Comparison of ENCODE assay signal across 8 mouse cellular contexts in the genomic region with DNA sequence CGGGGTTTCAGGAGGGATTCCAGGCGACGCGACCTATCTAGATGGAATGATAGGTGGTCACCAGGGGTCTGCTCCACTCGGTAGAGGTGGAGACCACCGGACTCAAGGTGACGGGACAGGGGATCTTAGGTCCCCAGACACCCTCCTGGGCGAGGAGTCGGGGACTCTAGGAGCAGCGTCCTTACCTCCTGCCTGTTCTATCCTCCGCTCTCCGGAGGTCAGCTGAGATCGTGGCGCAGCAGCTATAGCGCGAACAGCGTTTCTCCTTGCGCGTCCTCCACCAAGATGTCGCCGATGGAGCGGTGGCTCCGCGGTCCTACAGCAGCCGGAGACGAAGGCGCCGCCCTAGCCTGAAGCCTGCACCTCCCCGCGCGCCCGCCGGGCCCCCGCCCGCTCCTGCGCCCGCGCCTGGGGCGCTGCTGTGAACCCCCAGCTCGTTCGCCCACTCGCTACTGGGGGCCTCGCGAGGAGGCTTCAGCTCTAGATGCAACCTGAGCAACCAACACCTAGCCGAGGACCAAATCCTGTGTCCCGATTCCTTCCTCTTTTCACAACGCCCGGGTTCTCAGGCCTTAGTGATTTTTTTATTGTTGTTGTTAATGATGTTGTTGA. TPM values are rescaled to one million over a fixed set of nuclear protein-coding genes. Genes with fewer than 3 reads are reported as not detected.
DNase-seq lines count a peak whose midpoint lies in the region; ATAC-seq and TF ChIP-seq lines count a peak whose summit lies in the region.

A gene (minus strand): TSS at position 562 of the 612 bp plus-strand sequence.

- no peak for DNase-seq in neural tube, embryonic 11.5 days (ENCODE audit: low spot score)
- DNase-seq in neural tube, embryonic 10.5 days (ENCODE audit: extremely low spot score, low spot score), result no peak
- DNase-seq in layer of hippocampus, adult 9-11 months, result peak; percentile 73
- DNase-seq in lung, embryonic 14.5 days, result peak; percentile 56
- DNase-seq in urinary bladder, postnatal 14 days (ENCODE audit: low spot score), result peak; percentile 37

- peak within 1 kb of the TSS; percentile 42; the same call in 1 of the 2 replicates for H3K27ac ChIP-seq in neural tube, embryonic 11.5 days (ENCODE audit: low read depth, low read length)
- H3K27ac ChIP-seq in cortical plate, adult 2 months (ENCODE audit: insufficient read depth, low read length), result peak within 1 kb of the TSS; percentile 91
- peak within 1 kb of the TSS; percentile 64 for H3K27ac ChIP-seq in heart, embryonic 15.5 days
- H3K27ac ChIP-seq in lung, embryonic 14.5 days (ENCODE audit: low read depth), result peak within 1 kb of the TSS; percentile 62; the same call in 1 of the 2 replicates
- H3K27ac ChIP-seq in olfactory bulb, adult 2 months (ENCODE audit: insufficient read depth, low read depth, low read length), result peak within 1 kb of the TSS; percentile 99

- H3K4me2 ChIP-seq in neural tube, embryonic 11.5 days (ENCODE audit: low read depth), result peak within 1 kb of the TSS; percentile 91
- peak within 1 kb of the TSS; percentile 98 for H3K4me2 ChIP-seq in heart, embryonic 15.5 days
- peak within 1 kb of the TSS; percentile 96 for H3K4me2 ChIP-seq in lung, embryonic 14.5 days

- H3K36me3 ChIP-seq in neural tube, embryonic 11.5 days (ENCODE audit: control insufficient read depth, insufficient read depth, low read length), result no peaks in the 10 kb centered on the region
- H3K36me3 ChIP-seq in heart, embryonic 15.5 days, result no peaks in the 10 kb centered on the region
- no peaks in the 10 kb centered on the region for H3K36me3 ChIP-seq in lung, embryonic 14.5 days (ENCODE audit: insufficient read depth)

- no peak for TF ChIP-seq CTCF in cortical plate, adult 2 months (IDR thresholded peaks at IDR 0.05; ENCODE audit: extremely low read depth, insufficient read depth, low read length)
- no peak for TF ChIP-seq CTCF in lung, embryonic 14.5 days (IDR thresholded peaks at IDR 0.05; ENCODE audit: low read depth)
- 0 out of 2 replicates have a peak, but pooled peaks have one; percentile 19 for TF ChIP-seq CTCF in olfactory bulb, adult 2 months (IDR thresholded peaks at IDR 0.05; ENCODE audit: insufficient read depth, low read depth, low read length)

- H3K9me3 ChIP-seq in neural tube, embryonic 11.5 days (ENCODE audit: control insufficient read depth, low read length), result no peaks in the 10 kb centered on the region
- H3K9me3 ChIP-seq in heart, embryonic 15.5 days (replicated peaks), result no peaks in the 10 kb centered on the region
- no peaks in the 10 kb centered on the region for H3K9me3 ChIP-seq in lung, embryonic 14.5 days (ENCODE audit: low read depth, low read length)

- peak within 1 kb of the TSS; percentile 93 for H3K4me3 ChIP-seq in neural tube, embryonic 11.5 days (ENCODE audit: low read depth, low read length)
- H3K4me3 ChIP-seq in cortical plate, adult 2 months (ENCODE audit: insufficient read depth, low read length), result peak within 1 kb of the TSS; percentile 94
- H3K4me3 ChIP-seq in heart, embryonic 15.5 days, result peak within 1 kb of the TSS; percentile 94
- peak within 1 kb of the TSS; percentile 75 for H3K4me3 ChIP-seq in lung, embryonic 14.5 days (ENCODE audit: low read depth, low read length)
- peak within 1 kb of the TSS; percentile 81 for H3K4me3 ChIP-seq in olfactory bulb, adult 2 months (ENCODE audit: insufficient read depth, low read depth, low read length)

- ATAC-seq in neural tube, embryonic 11.5 days (ENCODE audit: insufficient read depth, low FRiP score, low TSS enrichment), result peak; percentile 79
- peak; percentile 61 for ATAC-seq in heart, embryonic 15.5 days (replicated peaks; ENCODE audit: insufficient number of reproducible peaks, insufficient read depth, low FRiP score, low read depth)
- peak; percentile 69; the same call in 1 of the 2 replicates for ATAC-seq in lung, embryonic 14.5 days (ENCODE audit: insufficient read depth)

- peak; percentile 63; the same call in 1 of the 2 replicates for TF ChIP-seq POLR2A in cortical plate, adult 2 months (IDR thresholded peaks at IDR 0.05; ENCODE audit: extremely low read depth, insufficient read depth, low read length)
- peak; percentile 58 for TF ChIP-seq POLR2A in olfactory bulb, adult 2 months (IDR thresholded peaks at IDR 0.05; ENCODE audit: insufficient read depth, low read depth, low read length)

- 1% methylated on average over 45 of the region's 48 CpGs for WGBS in neural tube, embryonic 11.5 days
- WGBS in heart, embryonic 15.5 days, result under 1% methylated on average over 48 of the region's 48 CpGs
- 2% methylated on average over 48 of the region's 48 CpGs for WGBS in lung, embryonic 14.5 days
- 2% methylated on average over 48 of the region's 48 CpGs for WGBS in olfactory bulb, adult 2 months

- H3K27me3 ChIP-seq in neural tube, embryonic 11.5 days (ENCODE audit: control insufficient read depth, insufficient read depth, low read length), result peaks cover 18% of the 10 kb centered on the region
- H3K27me3 ChIP-seq in heart, embryonic 15.5 days, result peaks cover 19% of the 10 kb centered on the region
- peaks cover 16% of the 10 kb centered on the region; the same call in 1 of the 2 replicates for H3K27me3 ChIP-seq in lung, embryonic 14.5 days (ENCODE audit: insufficient read depth, low read length)

- peak within 1 kb of the TSS; percentile 81 for H3K9ac ChIP-seq in neural tube, embryonic 11.5 days (ENCODE audit: low read length)
- peak within 1 kb of the TSS; percentile 75 for H3K9ac ChIP-seq in heart, embryonic 15.5 days
- peak within 1 kb of the TSS; percentile 71 for H3K9ac ChIP-seq in lung, embryonic 14.5 days

- no peaks in the 10 kb centered on the region for H3K4me1 ChIP-seq in neural tube, embryonic 11.5 days (ENCODE audit: control insufficient read depth, insufficient read depth, low read length)
- H3K4me1 ChIP-seq in cortical plate, adult 2 months (ENCODE audit: control insufficient read depth, insufficient read depth, low read length), result peaks cover 3% of the 10 kb centered on the region
- peaks cover 14% of the 10 kb centered on the region; the same call in 1 of the 2 replicates for H3K4me1 ChIP-seq in heart, embryonic 15.5 days (replicated peaks)
- H3K4me1 ChIP-seq in lung, embryonic 14.5 days (ENCODE audit: insufficient read depth), result no peaks in the 10 kb centered on the region
- H3K4me1 ChIP-seq in olfactory bulb, adult 2 months (ENCODE audit: control insufficient read depth, insufficient read depth, low read length), result peaks cover 18% of the 10 kb centered on the region

RNA-seq across cellular contexts. Expression of the gene that starts here (rescaled TPM):
- 6.3 and 6.7 TPM in 2 replicates for polyA plus RNA-seq in neural tube, embryonic 11.5 days (2014; fragmentation: Nextera tagmentation; extraction: Ambion mirVana)
- 45.1 and 48.1 TPM in 2 replicates for polyA plus RNA-seq in cortical plate, adult 2 months (2012; rRNA removed)
- polyA plus RNA-seq in heart, embryonic 15.5 days (2015; fragmentation: Nextera tagmentation; extraction: Ambion mirVana), result 2.2 and 2.9 TPM in 2 replicates
- 5.6 and 7.1 TPM in 2 replicates for polyA plus RNA-seq in lung, embryonic 14.5 days (2014; fragmentation: Nextera tagmentation; extraction: Ambion mirVana)
- not detected in 2 replicates for polyA plus RNA-seq in olfactory bulb, adult 2 months (2012; ENCODE audit: insufficient read depth, insufficient read length, low replicate concordance, missing spikeins)

Comparison
In these comparisons a context has a peak if more than half of its experiments do, and no peak if none do; other contexts are left out.
1. DNase-seq: peak in layer of hippocampus, adult 9-11 months (single experiment), lung, embryonic 14.5 days (single experiment) and urinary bladder, postnatal 14 days (single experiment); none in neural tube, embryonic 11.5 days (single experiment) and neural tube, embryonic 10.5 days (single experiment).
2. H3K27ac ChIP-seq: peak in every context shown above with its lines; median percentile 99 in olfactory bulb, adult 2 months; 91 in cortical plate, adult 2 months; 64 in heart, embryonic 15.5 days; 62 in lung, embryonic 14.5 days; 42 in neural tube, embryonic 11.5 days.
3. Peak in every context shown above with its lines, with median percentiles within 50 percentile points of each other: ATAC-seq, H3K4me2 ChIP-seq, H3K4me3 ChIP-seq and H3K9ac ChIP-seq.